Mouse (Mus musculus) bone marrow macrophage, adult 2 months (primary cell): ENCODE measurements around the gene Slc34a1. TPM values are rescaled to one million over a fixed set of nuclear protein-coding genes. Genes with fewer than 3 reads are reported as not detected.

Experiments
- H3K27ac ChIP-seq: 2 replicates; pipeline ENCODE4 v1.5.1; 2012; ENCODE audit warnings: low read depth, low read length; ENCODE audit not compliant: insufficient read depth
- H3K4me1 ChIP-seq: 2 replicates; pipeline ENCODE4 v1.6.1; 2012; ENCODE audit warnings: low read length; ENCODE audit not compliant: control insufficient read depth, insufficient read depth
- H3K4me3 ChIP-seq: 2 replicates; pipeline ENCODE4 v1.5.1; 2012; ENCODE audit warnings: mild to moderate bottlenecking, low read length, moderate library complexity; ENCODE audit not compliant: insufficient read depth
- CTCF ChIP-seq: IDR thresholded peaks from 2 replicates; pipeline ENCODE4 v1.5.1; 2012; ENCODE audit warnings: low read depth, mild to moderate bottlenecking, low read length, moderate library complexity
- POLR2A ChIP-seq: IDR thresholded peaks from 2 replicates; pipeline ENCODE4 v1.6.1; 2012; ENCODE audit warnings: mild to moderate bottlenecking, low read depth, low read length, borderline replicate concordance
- polyA plus RNA-seq: library from polyadenylated mRNA; stranded (reverse); fragments of >200 nt; gene quantifications from 2 replicates; pipeline ENCODE4 v1.2.4, GENCODE M21; 2012; ENCODE audit not compliant: missing spikeins, insufficient read depth, insufficient read length

The Slc34a1 gene
- polyA plus RNA-seq, 1 experiment = not detected

DNA sequence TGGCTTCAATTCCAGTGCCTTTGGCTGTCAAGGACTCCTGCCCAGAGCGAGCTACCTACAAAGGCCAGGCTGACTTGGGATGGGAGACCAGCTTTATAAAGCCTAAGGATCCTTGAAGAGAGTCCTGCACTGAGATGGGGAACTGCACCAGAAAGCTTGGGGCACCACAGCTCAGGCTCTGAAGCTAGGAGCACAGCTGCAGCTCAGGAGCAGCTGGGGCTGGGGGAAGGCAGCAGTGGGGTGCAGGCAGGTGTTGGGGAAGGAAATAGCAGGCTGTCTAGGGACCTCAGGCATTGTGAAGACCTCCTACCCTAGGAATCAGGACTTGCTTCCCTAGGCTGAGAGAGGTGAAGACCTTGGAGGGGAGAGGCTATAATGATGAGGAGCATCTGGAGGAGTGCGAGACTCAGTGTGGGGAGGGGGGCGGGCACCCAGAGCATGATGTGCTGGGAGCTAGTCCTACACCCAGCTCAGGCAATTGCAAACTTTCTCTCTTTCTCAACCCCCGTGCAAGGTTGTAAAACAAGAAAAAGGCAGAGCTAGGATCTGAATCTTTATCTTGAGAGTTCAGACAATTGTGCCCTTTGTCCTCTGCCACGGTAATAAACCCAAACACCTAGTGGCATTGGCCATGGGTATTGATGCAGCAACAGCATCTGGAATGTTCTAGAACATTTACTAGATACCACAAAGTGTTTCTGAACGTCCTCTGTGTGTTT is 23.6 kb upstream of the Slc34a1 start:
- TF ChIP-seq POLR2A (no peak), CTCF (no peak)

DNA sequence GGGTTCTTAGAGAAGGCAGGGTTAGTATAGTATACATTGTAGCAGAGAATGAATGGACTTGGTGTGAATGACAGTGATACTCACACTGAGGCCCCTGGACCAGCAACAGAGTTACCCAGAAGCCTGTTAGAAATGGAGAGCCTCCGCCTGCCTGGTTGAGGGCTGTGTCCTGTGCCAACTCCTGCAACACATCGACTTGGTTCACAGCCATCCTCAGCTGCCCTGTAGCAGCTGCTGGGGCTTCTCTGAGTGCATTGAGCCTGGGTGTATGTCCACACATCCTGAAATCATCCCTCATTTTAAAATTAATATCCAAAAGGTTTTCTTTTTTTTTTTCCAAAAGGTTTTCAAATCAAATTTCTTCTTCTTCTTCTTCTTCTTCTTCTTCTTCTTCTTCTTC is 22.1 kb upstream of the Slc34a1 start:
- H3K4me3 ChIP-seq = no peak overlapping the region
- H3K27ac ChIP-seq = no peak overlapping the region
- H3K4me1 ChIP-seq = peaks cover 25% of the 10 kb centered on the region
- no peak for TF ChIP-seq POLR2A
- no peak for TF ChIP-seq CTCF

More for the DNA sequence above, 23.6 kb upstream of the Slc34a1 start:
- peaks cover 32% of the 10 kb centered on the region for H3K4me1 ChIP-seq
- no peak overlapping the region for H3K27ac ChIP-seq
- no peak overlapping the region for H3K4me3 ChIP-seq

DNA sequence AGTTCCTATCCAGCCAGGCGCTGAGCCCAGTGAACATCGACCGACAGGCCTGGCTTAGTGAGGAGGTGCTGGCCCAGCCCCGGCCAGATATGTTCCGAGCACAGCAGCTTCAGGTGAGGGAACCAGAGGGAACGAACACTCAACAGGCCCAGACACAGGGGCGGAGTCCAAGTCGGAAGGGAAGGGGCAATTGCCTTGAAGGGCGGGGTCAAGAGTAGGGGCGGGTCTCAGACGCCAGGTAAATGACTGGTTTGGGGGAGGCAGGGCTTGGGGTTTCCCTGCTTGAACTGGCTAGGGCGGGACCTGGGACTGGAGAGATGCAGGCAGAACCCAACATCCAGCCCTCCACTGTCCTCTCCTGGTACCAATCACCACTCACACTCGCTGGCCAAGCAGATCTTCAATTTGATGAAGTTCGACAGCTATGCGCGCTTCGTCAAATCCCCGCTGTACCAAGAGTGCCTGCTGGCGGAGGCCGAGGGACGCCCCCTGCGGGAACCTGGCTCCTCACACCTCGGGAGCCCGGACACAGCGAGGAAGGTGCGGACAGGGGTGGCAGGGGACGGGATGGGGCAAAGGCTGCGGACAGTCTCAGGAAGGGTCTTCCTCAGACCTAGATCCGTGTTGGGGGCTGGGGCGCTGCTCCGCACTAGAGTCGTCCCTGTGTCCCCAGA is 18.9 kb upstream of the Slc34a1 start:
- H3K4me3 ChIP-seq = no peak overlapping the region
- H3K4me1 ChIP-seq = no peaks in the 10 kb centered on the region
- no peak for TF ChIP-seq POLR2A
- no peak for TF ChIP-seq CTCF
- no peak overlapping the region for H3K27ac ChIP-seq

DNA sequence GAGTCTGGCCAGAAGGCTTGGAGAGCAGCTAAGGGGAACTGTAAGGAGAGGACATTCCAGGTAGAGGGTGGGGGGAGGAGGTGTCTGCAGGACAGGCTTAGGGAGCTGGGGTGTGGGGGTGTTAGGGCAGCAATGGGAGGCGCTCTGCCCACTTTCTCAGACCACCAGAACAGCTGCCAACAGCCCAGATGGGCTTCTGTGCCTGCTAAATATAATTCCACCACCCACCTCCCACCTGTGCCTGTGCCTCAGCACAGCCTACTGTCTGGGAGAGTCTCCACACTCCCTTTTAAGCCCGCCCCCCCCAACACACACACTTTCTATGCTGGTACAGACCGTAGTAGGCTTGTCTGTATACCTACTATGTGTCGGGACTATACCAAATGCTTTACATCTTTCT is 16.2 kb upstream of the Slc34a1 start:
- Histone ChIP-seq H3K4me1 (no peaks in the 10 kb centered on the region), H3K27ac (no peak overlapping the region), H3K4me3 (no peak overlapping the region)
- TF ChIP-seq POLR2A (no peak), CTCF (no peak)

DNA sequence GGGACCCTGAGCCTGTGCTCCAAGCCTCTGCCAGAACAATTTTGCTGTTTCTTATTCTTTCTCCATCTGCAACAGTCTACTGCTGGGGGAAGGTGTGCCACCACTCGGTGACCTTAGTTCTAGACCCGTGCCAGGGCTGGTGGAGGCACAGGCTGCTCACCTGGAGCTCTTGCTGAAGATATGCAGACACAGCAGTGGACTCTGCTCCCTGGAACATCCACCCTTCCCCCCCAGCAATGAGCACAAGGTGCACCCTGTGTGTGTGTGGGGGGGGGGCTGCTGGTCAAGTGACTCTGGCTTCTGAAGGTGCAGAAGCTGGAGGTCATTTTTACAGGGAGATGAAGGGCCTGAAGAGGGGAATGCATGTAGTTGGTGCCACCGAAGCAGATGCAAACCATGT is 7.3 kb upstream of the Slc34a1 start:
- TF ChIP-seq CTCF = no peak
- no peak for TF ChIP-seq POLR2A
- H3K4me1 ChIP-seq = no peaks in the 10 kb centered on the region
- H3K4me3 ChIP-seq = no peak overlapping the region
- H3K27ac ChIP-seq = no peak overlapping the region

DNA sequence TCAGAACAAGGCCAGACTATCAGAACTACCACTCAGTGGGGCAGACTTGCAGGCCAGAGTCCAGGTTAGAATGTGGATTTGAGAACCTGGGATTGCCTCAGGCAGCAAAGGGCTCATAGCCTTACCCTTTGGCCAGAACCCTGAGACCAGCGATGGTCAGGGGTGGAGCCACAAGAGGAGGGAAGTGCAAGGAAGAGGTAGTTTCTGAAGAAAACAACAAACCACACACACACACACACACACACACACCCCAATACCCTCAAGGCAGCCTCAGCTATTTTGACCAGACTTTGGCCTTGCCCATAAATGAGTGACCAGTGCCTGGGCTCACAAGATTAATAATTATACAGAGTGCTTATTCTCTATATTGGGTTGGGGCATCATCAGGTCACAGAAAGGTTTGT is 6.4 kb upstream of the Slc34a1 start:
- TF ChIP-seq POLR2A (no peak), CTCF (no peak)
- H3K4me1 ChIP-seq = no peaks in the 10 kb centered on the region
- H3K27ac ChIP-seq = no peak overlapping the region
- no peak overlapping the region for H3K4me3 ChIP-seq

DNA sequence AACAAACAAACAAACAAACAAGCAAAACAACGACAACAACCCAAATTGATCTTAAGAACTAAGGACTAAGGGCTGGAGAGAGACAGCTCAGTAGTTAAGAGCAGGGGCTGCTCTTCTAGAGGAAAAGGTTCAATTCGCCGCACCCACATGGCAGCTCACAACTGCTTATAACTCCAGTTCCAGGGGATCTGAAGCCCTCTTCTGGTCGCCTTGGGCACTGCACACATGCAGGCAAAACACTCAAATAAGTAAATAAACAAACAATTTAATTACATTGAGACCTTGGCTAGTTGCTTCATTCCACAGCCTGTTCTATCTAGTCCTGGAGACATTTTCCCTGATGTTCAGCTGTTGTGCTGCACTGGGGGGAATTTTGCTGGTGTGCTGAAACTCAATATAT is 5.1 kb upstream of the Slc34a1 start:
- H3K27ac ChIP-seq = no peak overlapping the region
- no peaks in the 10 kb centered on the region for H3K4me1 ChIP-seq
- no peak overlapping the region for H3K4me3 ChIP-seq
- TF ChIP-seq POLR2A = no peak
- peak; percentile 19; the same call in 1 of the 2 replicates for TF ChIP-seq CTCF

DNA sequence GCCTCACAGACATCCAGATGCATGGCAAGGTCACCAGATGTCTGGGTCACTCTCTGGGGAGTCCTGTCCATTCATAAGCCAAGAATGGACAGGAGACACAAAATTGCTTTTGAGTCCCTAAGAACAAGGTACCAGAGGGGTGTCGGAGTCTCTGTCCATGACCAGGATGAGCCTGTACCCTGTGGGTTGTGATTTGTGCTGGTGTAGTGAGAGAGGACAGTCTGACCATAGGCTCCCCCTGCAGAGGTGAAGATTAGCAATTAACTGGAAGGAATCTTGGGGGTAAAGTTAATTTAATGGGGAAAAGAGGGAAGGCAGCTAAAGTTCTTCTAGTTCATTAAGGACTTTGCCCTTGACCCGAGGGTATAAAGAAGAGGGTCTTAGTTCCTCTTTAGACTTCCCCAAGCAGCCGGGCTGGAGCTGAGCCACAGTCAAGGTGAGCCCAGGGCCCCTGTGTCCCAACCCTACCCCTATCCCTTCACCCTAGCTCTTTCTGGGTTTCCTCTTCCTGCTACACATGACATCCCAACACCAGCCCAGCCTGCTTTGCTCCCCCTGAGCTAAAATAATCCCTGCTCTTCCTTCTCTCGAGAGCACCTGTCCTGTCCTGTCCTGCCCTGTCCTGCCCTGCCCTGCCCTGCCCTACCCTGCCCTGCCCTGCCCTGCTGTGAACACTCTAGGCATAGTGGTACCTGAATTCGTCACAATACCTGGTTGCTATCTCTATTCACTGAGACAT is 1.5 kb downstream of the Slc34a1 start:
- H3K27ac ChIP-seq = no peak overlapping the region
- no peak overlapping the region for H3K4me3 ChIP-seq
- TF ChIP-seq CTCF = no peak
- TF ChIP-seq POLR2A = no peak
- H3K4me1 ChIP-seq = peaks cover 9% of the 10 kb centered on the region

DNA sequence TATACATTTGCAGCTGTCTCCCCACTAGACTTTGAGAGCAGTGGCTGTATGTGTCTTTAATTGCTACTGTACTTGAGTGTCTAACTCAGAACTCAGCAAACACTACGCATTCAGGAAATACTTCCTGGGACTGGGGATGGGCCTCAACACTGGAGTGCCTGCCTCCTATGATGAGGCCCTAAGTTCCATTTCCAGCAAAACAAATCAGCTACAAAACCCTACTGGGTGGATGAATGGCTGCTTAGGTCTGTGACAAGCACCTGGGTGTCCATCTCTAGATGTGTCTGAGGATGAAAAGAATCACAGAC is 2.0 kb downstream of the Slc34a1 start:
- TF ChIP-seq POLR2A = no peak
- TF ChIP-seq CTCF = no peak
- Histone ChIP-seq H3K4me3 (no peak overlapping the region), H3K4me1 (peaks cover 13% of the 10 kb centered on the region), H3K27ac (no peak overlapping the region)

DNA sequence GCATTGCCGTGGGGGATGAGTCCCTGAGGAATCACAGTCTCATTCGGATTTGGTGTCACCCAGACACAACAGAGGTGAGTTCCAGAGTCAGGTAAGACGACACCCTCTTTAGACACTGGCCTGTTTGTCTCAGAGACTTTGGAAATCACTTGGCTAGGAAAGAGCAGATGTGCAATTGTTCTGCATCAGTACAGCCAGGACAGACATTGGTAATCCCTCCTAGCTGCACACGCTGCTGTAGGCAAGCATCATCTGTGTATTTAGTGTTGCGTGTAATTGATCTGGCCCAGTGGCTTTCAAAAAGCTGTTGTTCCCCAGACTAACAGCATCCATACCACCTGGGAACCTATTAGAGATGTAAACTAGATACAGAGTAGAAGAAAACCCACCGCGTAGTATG is 5.3 kb downstream of the Slc34a1 start:
- H3K4me1 ChIP-seq = peaks cover 25% of the 10 kb centered on the region
- TF ChIP-seq CTCF (no peak), POLR2A (no peak)
- no peak overlapping the region for H3K27ac ChIP-seq

More for the DNA sequence above, 5.3 kb downstream of the Slc34a1 start:
- H3K4me3 ChIP-seq = no peak overlapping the region
